Mouse (Mus musculus): Measurements from ENCODE around the gene Cux1. TPM values are rescaled to one million over a fixed set of nuclear protein-coding genes. Genes with fewer than 3 reads are reported as not detected.
"Not testable (repeated sequence)": the region's sequence is repeated elsewhere in the genome, so short reads cannot be mapped to it uniquely, and the experiment has no call there.

Gene Cux1
- polyA plus RNA-seq, 1 experiment = 39.7 TPM

GRCm38 (mm10) chr5:136482434-136482833 is 84.9 kb downstream of the Cux1 start:
- Histone ChIP-seq H3K4me3 (replicated peaks) (no peak overlapping the region), H3K4me1 (peaks cover 88% of the 10 kb centered on the region), H3K9me3 (no peaks in the 10 kb centered on the region), H3K27me3 (replicated peaks) (no peaks in the 10 kb centered on the region), H3K36me3 (replicated peaks; ENCODE audit: low read length) (peaks cover 62% of the 10 kb centered on the region)
- TF ChIP-seq FLI1 (IDR thresholded peaks at IDR 0.05; ENCODE audit: low read length) (no peak), GATA1 (IDR thresholded peaks at IDR 0.05; ENCODE audit: borderline replicate concordance, low read length) (no peak)

DNA sequence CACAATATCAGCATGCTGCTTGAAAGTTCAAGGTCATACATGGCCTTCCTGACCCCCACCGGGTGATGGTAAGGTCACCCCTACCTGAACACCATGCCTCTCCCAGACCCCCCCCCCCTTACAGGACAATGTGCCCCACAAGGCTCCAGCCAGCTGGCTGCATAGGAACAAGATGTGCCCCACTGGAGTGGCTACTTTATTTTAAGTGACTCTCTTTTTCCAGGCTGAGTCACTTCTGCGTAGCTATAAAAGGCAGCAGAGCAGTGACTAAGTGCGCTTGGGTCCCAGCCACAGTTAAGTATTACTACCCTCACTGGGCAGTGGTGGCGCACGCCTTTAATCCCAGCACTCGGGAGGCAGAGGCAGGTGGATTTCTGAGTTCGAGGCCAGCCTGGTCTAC is 86.7 kb downstream of the Cux1 start:
- peak overlapping the region; percentile 67 for H3K4me3 ChIP-seq (replicated peaks)
- H3K36me3 ChIP-seq (replicated peaks; ENCODE audit: low read length) = peaks cover 71% of the 10 kb centered on the region
- TF ChIP-seq GATA1 (IDR thresholded peaks at IDR 0.05; ENCODE audit: borderline replicate concordance, low read length) = no peak
- TF ChIP-seq FLI1 (IDR thresholded peaks at IDR 0.05; ENCODE audit: low read length) = no peak
- H3K27me3 ChIP-seq (replicated peaks) = no peaks in the 10 kb centered on the region
- peaks cover 85% of the 10 kb centered on the region for H3K4me1 ChIP-seq
- H3K9me3 ChIP-seq = no peaks in the 10 kb centered on the region

DNA sequence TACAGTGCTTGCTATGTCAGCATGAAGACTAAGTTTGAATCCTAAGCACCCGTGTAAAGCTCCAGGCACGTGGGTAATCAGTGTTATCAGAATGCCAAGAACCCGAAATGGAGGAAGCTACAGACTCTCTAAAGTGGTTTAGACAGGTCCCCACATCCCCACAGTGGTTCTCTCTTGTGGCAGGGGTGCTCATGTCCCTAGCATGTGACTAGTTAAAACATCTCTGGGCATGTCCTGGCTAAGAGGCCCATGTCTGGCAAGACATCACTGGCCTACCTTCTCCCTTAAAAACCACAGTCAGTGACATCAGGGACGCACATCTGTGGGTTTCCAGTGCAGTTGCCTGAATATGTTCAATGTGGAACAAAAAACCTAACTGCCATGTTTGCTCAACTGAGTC is 87.5 kb downstream of the Cux1 start:
- Histone ChIP-seq H3K27me3 (replicated peaks) (no peaks in the 10 kb centered on the region), H3K36me3 (replicated peaks; ENCODE audit: low read length) (peaks cover 69% of the 10 kb centered on the region), H3K4me3 (replicated peaks) (peak overlapping the region; percentile 15), H3K9me3 (no peaks in the 10 kb centered on the region), H3K4me1 (peaks cover 88% of the 10 kb centered on the region)
- no peak for TF ChIP-seq GATA1 (IDR thresholded peaks at IDR 0.05; ENCODE audit: borderline replicate concordance, low read length)
- no peak for TF ChIP-seq FLI1 (IDR thresholded peaks at IDR 0.05; ENCODE audit: low read length)

DNA sequence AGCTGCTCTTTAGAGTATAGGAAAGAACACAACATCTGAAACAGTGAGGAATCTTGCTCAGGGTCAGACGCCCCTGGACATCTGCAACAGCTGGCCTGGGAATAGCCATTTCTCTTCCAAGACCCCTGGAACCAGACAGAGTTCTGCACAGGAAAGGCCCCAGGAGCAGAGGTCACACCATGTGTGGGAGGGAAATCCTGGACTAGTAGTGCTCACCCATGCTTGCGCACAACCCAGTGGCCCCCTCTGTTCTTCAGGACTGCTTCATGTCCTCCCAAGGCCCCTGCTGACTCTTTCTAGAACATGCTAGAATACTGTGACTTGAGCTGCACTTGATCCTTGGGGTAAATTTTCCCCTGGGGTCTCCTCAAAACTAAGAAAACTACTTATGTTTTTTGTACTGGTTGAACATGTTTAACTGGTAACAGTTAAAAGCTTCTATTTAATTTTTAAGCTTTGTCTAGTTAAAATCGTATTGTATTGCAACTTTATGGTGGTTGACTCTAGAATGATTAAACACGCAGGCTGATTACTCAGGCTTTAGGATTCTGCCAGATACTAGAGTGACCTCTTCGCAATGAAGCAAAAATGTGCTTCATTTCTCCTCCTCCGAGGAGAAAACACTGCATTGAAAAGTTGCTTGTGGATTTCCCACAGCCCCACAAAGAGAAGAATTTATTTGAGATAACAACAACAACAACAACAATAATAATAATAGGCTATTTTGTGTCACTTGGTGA is 88.1 kb downstream of the Cux1 start:
- H3K4me1 ChIP-seq = peaks cover 86% of the 10 kb centered on the region
- TF ChIP-seq GATA1 (IDR thresholded peaks at IDR 0.05; ENCODE audit: borderline replicate concordance, low read length) (no peak), FLI1 (IDR thresholded peaks at IDR 0.05; ENCODE audit: low read length) (no peak)
- H3K9me3 ChIP-seq = no peaks in the 10 kb centered on the region
- peaks cover 68% of the 10 kb centered on the region for H3K36me3 ChIP-seq (replicated peaks; ENCODE audit: low read length)
- H3K27me3 ChIP-seq (replicated peaks) = no peaks in the 10 kb centered on the region
- H3K4me3 ChIP-seq (replicated peaks) = no peak overlapping the region

- no peak for TF ChIP-seq FLI1 (IDR thresholded peaks at IDR 0.05; ENCODE audit: low read length)
- H3K27me3 ChIP-seq (replicated peaks) = no peaks in the 10 kb centered on the region
- no peaks in the 10 kb centered on the region for H3K9me3 ChIP-seq
- peaks cover 85% of the 10 kb centered on the region for H3K4me1 ChIP-seq
- H3K4me3 ChIP-seq (replicated peaks) = no peak overlapping the region
- H3K36me3 ChIP-seq (replicated peaks; ENCODE audit: low read length) = peaks cover 54% of the 10 kb centered on the region
These were observed 91.0 kb downstream of the Cux1 start for GRCm38 (mm10) chr5:136476272-136476671.

DNA sequence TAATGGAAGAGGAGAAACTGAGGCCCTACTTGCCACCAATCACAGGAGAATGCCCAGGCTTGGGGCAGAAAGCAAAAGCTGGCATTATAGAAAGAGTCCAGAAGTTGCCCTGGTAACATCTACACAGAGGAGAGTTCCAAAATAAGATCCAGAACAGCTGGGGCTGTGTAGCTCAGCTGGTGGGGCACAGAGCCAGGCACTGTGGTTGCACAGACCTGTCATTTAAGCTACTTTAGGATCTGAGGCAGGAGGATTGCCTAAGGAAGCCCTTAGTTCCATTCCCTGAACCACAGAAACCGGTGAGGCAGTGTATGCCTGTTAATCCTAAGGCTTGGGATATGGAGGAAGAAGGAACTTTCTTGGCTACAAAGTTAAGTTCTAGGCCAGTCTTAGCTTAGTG is 92.1 kb downstream of the Cux1 start:
- H3K9me3 ChIP-seq = no peaks in the 10 kb centered on the region
- no peak for TF ChIP-seq GATA1 (IDR thresholded peaks at IDR 0.05; ENCODE audit: borderline replicate concordance, low read length)
- TF ChIP-seq FLI1 (IDR thresholded peaks at IDR 0.05; ENCODE audit: low read length) = no peak
- H3K36me3 ChIP-seq (replicated peaks; ENCODE audit: low read length) = peaks cover 56% of the 10 kb centered on the region
- H3K27me3 ChIP-seq (replicated peaks) = no peaks in the 10 kb centered on the region
- no peak overlapping the region for H3K4me3 ChIP-seq (replicated peaks)
- H3K4me1 ChIP-seq = peaks cover 84% of the 10 kb centered on the region

- no peak overlapping the region for H3K4me3 ChIP-seq (replicated peaks)
- TF ChIP-seq GATA1 (IDR thresholded peaks at IDR 0.05; ENCODE audit: borderline replicate concordance, low read length) (no peak), FLI1 (IDR thresholded peaks at IDR 0.05; ENCODE audit: low read length) (no peak)
- H3K9me3 ChIP-seq = no peaks in the 10 kb centered on the region
- peaks cover 55% of the 10 kb centered on the region for H3K36me3 ChIP-seq (replicated peaks; ENCODE audit: low read length)
- no peaks in the 10 kb centered on the region for H3K27me3 ChIP-seq (replicated peaks)
- H3K4me1 ChIP-seq = peaks cover 84% of the 10 kb centered on the region
These were observed 93.2 kb downstream of the Cux1 start for GRCm38 (mm10) chr5:136474086-136474485.

DNA sequence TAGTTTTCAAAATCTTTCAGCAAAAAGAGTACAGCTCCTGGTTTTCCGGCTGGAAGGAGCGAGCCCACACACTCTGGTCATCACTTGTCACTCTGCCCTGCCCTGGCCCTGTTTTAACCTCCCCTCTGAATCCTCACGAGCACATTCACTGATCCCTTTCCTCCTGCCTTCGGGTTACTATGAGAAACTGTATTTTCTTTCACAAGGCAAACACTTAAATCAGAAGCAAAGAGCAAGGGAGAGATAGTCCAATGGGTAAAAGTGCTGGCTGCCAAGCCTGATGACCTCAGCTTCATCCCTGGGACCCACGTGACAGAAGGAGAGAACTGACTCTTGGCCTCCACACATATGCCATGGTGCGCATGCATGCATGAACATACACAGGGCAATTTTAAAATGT is 94.0 kb downstream of the Cux1 start:
- Histone ChIP-seq H3K4me3 (replicated peaks) (no peak overlapping the region), H3K27me3 (replicated peaks) (no peaks in the 10 kb centered on the region), H3K9me3 (no peaks in the 10 kb centered on the region), H3K4me1 (peaks cover 84% of the 10 kb centered on the region), H3K36me3 (replicated peaks; ENCODE audit: low read length) (peaks cover 48% of the 10 kb centered on the region)
- TF ChIP-seq GATA1 (IDR thresholded peaks at IDR 0.05; ENCODE audit: borderline replicate concordance, low read length) = no peak
- no peak for TF ChIP-seq FLI1 (IDR thresholded peaks at IDR 0.05; ENCODE audit: low read length)

DNA sequence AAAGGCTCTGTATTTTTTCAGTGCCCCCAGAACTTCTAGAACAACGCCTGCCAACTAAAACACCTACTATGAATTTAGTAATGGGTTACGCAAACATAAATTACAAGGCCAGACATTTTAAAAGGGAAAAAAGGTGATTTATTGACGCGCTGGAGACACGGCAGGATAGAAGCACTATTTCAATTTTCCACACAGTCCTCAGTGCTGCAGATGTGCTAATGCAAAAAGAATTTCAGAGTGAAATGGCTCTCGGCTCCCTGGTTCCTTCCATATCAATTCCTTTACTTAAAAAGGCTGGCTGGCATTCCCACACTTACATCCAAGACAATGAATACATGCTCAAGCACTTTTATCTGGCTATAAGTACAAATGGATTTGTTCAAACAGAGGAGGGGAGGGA is 94.4 kb downstream of the Cux1 start:
- Histone ChIP-seq H3K4me3 (replicated peaks) (no peak overlapping the region), H3K9me3 (no peaks in the 10 kb centered on the region), H3K4me1 (peaks cover 84% of the 10 kb centered on the region), H3K27me3 (replicated peaks) (no peaks in the 10 kb centered on the region), H3K36me3 (replicated peaks; ENCODE audit: low read length) (peaks cover 43% of the 10 kb centered on the region)
- TF ChIP-seq FLI1 (IDR thresholded peaks at IDR 0.05; ENCODE audit: low read length) = no peak
- TF ChIP-seq GATA1 (IDR thresholded peaks at IDR 0.05; ENCODE audit: borderline replicate concordance, low read length) = no peak

DNA sequence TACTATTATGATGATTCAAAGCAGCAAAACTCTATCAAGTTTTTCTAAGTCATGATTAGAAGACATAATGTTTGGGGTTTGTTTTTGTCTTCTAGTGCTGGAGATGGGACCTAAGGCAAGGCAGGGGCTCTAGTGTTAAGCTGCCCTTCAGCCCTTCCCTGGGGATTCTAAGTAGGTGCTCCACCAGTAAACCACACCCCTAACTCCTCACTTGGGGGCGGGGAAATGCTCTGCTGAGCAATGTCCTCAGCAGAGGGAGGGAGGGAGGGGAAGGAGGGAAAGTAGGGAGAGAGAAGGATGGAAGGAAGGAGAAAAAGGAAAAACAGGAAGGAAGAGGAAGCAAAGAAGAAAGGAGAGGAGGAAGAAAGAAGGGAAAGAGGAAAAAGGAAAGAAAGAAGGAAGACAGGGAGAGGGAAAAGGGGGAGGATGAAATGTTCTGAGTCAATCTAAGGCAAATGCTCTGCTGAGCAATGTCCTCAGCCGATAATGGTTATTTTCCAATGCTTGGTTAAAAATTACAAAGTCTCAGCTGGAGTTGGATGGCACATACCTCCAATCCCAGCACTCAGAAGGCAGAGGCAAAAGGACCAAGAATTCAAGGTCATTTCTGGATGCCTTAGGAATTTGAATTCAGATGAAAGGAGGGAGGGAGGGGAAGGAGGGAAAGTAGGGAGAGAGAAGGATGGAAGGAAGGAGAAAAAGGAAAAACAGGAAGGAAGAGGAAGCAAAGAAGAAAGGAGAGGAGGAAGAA is 96.1 kb downstream of the Cux1 start:
- H3K4me1 ChIP-seq = peaks cover 85% of the 10 kb centered on the region
- not testable (repeated sequence) for H3K27me3 ChIP-seq (replicated peaks); H3K4me3 ChIP-seq (replicated peaks); H3K9me3 ChIP-seq
- peaks cover 29% of the 10 kb centered on the region for H3K36me3 ChIP-seq (replicated peaks; ENCODE audit: low read length)
